Mouse (Mus musculus) G1E (cell line): ENCODE measurements around the gene Capn5. TPM values are rescaled to one million over a fixed set of nuclear protein-coding genes. Genes with fewer than 3 reads are reported as not detected.

ENCODE experiments used
- ATAC-seq: 2 replicates; pipeline ENCODE4 v1.8.0; 2016; ENCODE audit warnings: mild to moderate bottlenecking; ENCODE audit not compliant: insufficient number of reproducible peaks, poor library complexity, low FRiP score, severe bottlenecking; ENCODE audit errors: extremely low read depth
- DNase-seq: peaks from one replicate; pipeline ENCODE4 v3.0.0; 2012; ENCODE audit warnings: low spot score
- H3K27me3 ChIP-seq: 2 replicates; pipeline ENCODE4 v1.6.1; 2012; ENCODE audit warnings: mild to moderate bottlenecking, low read length, inconsistent platforms; ENCODE audit not compliant: insufficient read depth
- H3K36me3 ChIP-seq: replicated peaks from 2 replicates; pipeline ENCODE3; 2012; ENCODE audit warnings: mild to moderate bottlenecking, inconsistent platforms
- H3K4me1 ChIP-seq: 2 replicates; pipeline ENCODE4 v1.6.1; 2012; ENCODE audit warnings: low read depth, low read length, inconsistent platforms, mixed read lengths; ENCODE audit not compliant: insufficient read depth
- H3K4me3 ChIP-seq: 2 replicates; pipeline ENCODE4 v1.5.1; 2012; ENCODE audit warnings: low read depth, mild to moderate bottlenecking, inconsistent platforms, low read length, moderate library complexity, mixed read lengths
- H3K9me3 ChIP-seq: replicated peaks from 2 replicates; pipeline ENCODE4 v1.6.1; 2012; ENCODE audit warnings: inconsistent platforms
- CTCF ChIP-seq: IDR thresholded peaks from 2 replicates; pipeline ENCODE4 v1.5.1; 2012; ENCODE audit warnings: low read depth, low read length, inconsistent platforms, mixed read lengths
- GATA1 ChIP-seq: IDR thresholded peaks from 2 replicates; pipeline ENCODE4 v1.6.1; 2012; ENCODE audit warnings: borderline replicate concordance, low read length, inconsistent platforms, mixed read lengths
- GATA2 ChIP-seq: IDR thresholded peaks from 2 replicates; pipeline ENCODE4 v1.6.1; 2012; ENCODE audit warnings: low read depth, low read length, inconsistent platforms, borderline replicate concordance
- POLR2AphosphoS5 ChIP-seq: IDR thresholded peaks from 2 replicates; pipeline ENCODE4 v1.6.1; 2012; ENCODE audit warnings: low read depth, low read length, inconsistent platforms; ENCODE audit not compliant: insufficient replicate concordance
- TAL1 ChIP-seq: conservative IDR thresholded peaks from 2 replicates; pipeline ENCODE4 v1.6.1; 2012; ENCODE audit warnings: low read depth, low read length, inconsistent platforms, mixed read lengths
- polyA plus RNA-seq: library from polyadenylated mRNA; stranded (reverse); fragments of >175 nt; gene quantifications from 2 replicates; pipeline ENCODE4 v1.2.3, GENCODE M21; 2012
- total RNA-seq, 2 experiments: library from RNA; stranded (forward) in 1 of 2; stranded (reverse) in 1 of 2; fragments of 200-1000 nt in 1 of 2; fragments of >200 nt in 1 of 2; fragmentation: Nextera tagmentation in 1 of 2; gene quantifications; 2 replicates each; pipeline ENCODE4 v1.2.3; 2014 to 2017

The Capn5 gene
- total and polyA plus RNA-seq, 3 experiments = 0.03 to 6.5 (median 1.0) TPM

DNA sequence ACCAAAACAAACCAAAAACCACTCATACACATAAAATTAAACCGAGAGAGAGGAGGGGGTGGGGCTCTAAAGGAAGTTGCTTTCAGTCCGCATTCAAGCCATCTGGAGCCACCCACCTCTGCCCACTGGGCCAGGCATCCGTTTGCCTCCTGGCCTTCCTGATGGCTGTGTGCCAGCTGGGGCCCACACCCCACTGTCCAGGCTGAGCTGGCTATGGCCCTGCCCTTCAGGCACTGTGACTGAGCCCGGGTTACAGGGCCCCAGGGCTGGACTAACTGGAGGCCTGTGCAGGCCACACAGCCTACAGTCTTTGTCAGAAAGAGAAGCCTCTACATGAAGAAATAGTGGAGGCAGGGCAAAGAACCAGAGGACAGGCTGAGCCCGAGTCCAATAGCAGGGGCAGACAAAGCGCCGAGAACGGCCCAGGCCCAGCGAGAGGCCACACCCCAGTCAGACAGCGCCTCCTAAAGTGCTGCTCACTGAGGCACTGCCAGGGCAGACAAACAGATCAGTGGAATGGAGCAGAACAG lies 13.0 kb downstream of the Capn5 start:
- TF ChIP-seq POLR2AphosphoS5 (no peak), TAL1 (no peak), GATA2 (no peak), CTCF (no peak), GATA1 (no peak)
- H3K4me1 ChIP-seq = no peaks in the 10 kb centered on the region; the same call in 1 of the 2 replicates
- no peaks in the 10 kb centered on the region for H3K9me3 ChIP-seq
- H3K4me3 ChIP-seq = no peak overlapping the region
- ATAC-seq (no peak), DNase-seq (no peak)
- H3K36me3 ChIP-seq = no peaks in the 10 kb centered on the region
- peaks cover 42% of the 10 kb centered on the region for H3K27me3 ChIP-seq

DNA sequence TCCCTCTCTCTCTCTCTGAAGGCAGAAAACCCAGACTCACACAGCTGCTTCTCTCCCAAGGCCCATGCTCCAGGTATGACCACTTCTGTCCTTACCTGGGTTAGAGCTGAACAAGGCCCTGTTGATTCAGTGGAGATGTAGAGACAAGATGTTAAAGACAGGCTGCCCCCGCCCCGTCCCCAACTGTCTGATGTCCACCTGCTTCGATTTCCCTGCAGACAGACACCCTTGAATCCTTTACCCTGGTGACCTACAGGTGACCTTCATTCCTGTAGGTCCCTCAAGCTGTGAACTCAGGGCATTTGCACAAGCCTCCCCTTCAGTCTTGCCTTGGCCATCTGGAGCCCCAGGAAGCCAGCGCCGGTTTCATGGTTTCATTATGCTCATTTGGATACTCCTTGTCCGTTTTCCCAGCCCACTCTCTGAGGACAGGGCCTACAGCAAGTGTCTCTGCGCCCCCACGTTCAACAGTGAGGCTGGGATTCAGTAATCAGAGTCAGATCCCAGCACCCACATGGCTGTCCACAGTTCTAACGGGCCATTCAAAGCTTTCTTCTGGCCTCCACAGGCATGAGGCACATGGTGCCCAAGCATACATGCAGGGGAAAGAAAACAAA lies 13.6 kb downstream of the Capn5 start:
- H3K4me3 ChIP-seq = no peak overlapping the region
- TF ChIP-seq TAL1 = no peak
- no peak for TF ChIP-seq GATA1
- TF ChIP-seq CTCF = no peak
- no peak for TF ChIP-seq POLR2AphosphoS5
- TF ChIP-seq GATA2 = no peak
- H3K4me1 ChIP-seq = no peaks in the 10 kb centered on the region; the same call in 1 of the 2 replicates
- ATAC-seq (no peak), DNase-seq (no peak)
- H3K9me3 ChIP-seq = no peaks in the 10 kb centered on the region
- peaks cover 46% of the 10 kb centered on the region for H3K27me3 ChIP-seq
- H3K36me3 ChIP-seq = no peaks in the 10 kb centered on the region

DNA sequence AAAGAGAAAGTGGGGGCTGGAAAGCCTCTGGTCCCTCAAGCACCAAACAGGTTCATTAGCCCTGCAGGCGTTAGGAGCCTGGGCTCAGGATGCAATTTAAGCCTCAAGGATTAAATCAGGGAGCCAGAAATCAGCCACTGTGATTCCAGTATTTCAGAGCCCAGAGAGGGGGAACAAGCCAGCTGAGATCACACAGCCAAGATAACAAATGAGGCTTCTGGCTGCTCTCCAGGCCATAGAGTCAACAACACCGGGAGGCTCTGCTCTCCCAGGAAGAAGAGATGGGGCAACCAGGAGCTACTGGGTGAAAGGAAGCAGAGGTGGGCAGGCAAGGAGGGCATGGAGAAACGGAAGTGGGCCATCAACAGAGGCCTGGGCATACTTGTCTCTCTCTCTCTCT lies 14.4 kb downstream of the Capn5 start:
- TF ChIP-seq GATA2 (no peak), CTCF (no peak), GATA1 (no peak), TAL1 (no peak), POLR2AphosphoS5 (no peak)
- H3K36me3 ChIP-seq = no peaks in the 10 kb centered on the region
- H3K9me3 ChIP-seq = no peaks in the 10 kb centered on the region
- no peak overlapping the region for H3K4me3 ChIP-seq
- ATAC-seq = no peak
- peaks cover 54% of the 10 kb centered on the region for H3K27me3 ChIP-seq
- no peaks in the 10 kb centered on the region; the same call in 1 of the 2 replicates for H3K4me1 ChIP-seq
- DNase-seq = no peak

DNA sequence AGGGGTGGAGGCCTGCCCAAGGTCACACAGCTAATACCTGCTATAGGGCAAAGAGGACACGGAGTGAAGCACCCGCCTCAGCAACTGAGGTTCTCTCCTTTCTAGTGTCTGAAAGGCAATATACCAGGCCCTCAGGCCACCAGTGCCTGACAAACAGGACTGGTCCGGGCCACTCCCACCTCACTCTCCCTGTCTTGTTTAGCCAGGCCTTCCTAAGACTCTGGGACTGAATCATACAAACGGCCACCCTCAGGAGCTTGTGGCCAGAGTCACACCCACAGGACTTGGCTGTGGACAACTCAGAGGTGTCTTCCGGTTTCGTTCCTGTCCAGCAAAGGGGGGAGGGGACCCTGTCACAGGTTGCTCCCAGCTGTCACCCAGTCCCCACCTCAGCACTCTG lies 15.8 kb downstream of the Capn5 start:
- H3K9me3 ChIP-seq = no peaks in the 10 kb centered on the region
- no peaks in the 10 kb centered on the region for H3K36me3 ChIP-seq
- no peak for ATAC-seq
- no peaks in the 10 kb centered on the region; the same call in 1 of the 2 replicates for H3K4me1 ChIP-seq
- H3K4me3 ChIP-seq = no peak overlapping the region
- DNase-seq = no peak
- peaks cover 57% of the 10 kb centered on the region for H3K27me3 ChIP-seq
- TF ChIP-seq TAL1 (no peak), GATA1 (no peak), POLR2AphosphoS5 (no peak), CTCF (no peak), GATA2 (no peak)

DNA sequence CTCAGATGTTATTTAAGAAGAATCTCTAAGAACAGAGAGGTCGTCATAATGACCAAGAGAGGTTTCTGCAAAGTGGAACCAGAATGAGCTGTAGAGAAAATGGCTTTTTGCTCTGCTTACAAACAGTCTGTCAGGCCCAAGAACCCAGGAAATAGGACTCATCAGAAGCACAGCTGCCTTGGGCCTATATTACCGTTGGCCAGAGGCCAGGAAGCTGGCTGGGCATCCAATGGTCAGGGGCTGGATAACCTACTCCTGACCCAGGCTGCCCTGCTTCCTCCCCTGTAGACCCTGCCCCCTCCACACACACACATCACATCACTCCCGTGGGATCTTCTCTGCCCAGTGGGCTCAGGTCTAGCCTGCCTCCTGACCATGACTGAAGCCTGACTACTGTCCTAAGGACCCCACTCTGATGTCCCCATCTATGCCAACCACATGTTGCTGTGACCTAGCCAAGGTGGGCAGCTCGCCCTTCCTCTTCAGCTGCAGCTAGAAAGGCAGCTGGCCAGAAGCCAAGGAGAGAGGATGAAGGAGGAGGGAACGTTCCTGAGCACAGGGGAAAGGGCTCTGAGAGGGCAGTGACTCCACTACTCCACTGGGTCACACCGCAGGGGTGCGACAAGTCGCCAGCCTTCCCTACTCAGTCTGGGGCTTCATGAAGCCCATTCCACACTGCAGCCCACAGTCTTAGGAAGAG lies 17.9 kb downstream of the Capn5 start:
- Histone ChIP-seq H3K9me3 (no peaks in the 10 kb centered on the region), H3K27me3 (peaks cover 64% of the 10 kb centered on the region), H3K4me3 (no peak overlapping the region), H3K36me3 (no peaks in the 10 kb centered on the region), H3K4me1 (peaks cover 8% of the 10 kb centered on the region)
- no peak for TF ChIP-seq POLR2AphosphoS5
- DNase-seq (no peak), ATAC-seq (no peak)

DNA sequence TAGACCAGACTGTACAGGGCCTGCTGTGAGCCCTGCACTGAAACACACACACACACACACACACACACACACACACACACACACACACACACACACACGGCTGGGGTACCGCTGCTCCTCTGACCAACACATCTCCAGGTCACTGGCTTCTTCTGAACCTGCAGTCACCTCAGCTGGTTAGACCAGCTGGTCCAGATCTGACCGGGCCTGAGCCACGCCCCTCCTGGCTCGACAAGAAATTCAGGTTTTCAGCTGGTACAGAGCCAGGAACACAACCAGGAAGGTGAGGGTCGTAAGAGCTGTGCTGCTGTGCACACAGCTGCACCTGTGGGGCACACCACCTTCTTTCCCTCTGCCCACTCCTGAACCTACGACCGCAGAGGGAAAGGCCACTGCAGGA lies 19.6 kb downstream of the Capn5 start:
- H3K27me3 ChIP-seq = peaks cover 64% of the 10 kb centered on the region
- H3K36me3 ChIP-seq = no peaks in the 10 kb centered on the region
- H3K4me3 ChIP-seq = no peak overlapping the region
- no peaks in the 10 kb centered on the region for H3K9me3 ChIP-seq
- TF ChIP-seq GATA1 (no peak), GATA2 (no peak), TAL1 (no peak), CTCF (no peak), POLR2AphosphoS5 (no peak)
- H3K4me1 ChIP-seq = peaks cover 8% of the 10 kb centered on the region
- no peak for ATAC-seq
- DNase-seq = no peak
